Mouse (Mus musculus) neural tube, embryonic 12.5 days (tissue): ENCODE measurements around the gene Olfr115. TPM values are rescaled to one million over a fixed set of nuclear protein-coding genes. Genes with fewer than 3 reads are reported as not detected.

ENCODE experiments used
- ATAC-seq: fragments of 200-750 bp; cut with Nextera tagmentation; 2 replicates; pipeline ENCODE4 v1.8.0; 2017; ENCODE audit warnings: low read depth, mild to moderate bottlenecking, moderate TSS enrichment, moderate library complexity; ENCODE audit not compliant: low FRiP score
- H3K27ac ChIP-seq: fragments of 300-500 bp; sonication (generic); 2 replicates; pipeline ENCODE4 v1.5.1; 2016
- H3K27me3 ChIP-seq: fragments of 300-500 bp; sonication (generic); replicated peaks from 2 replicates; pipeline ENCODE4 v1.6.1; 2016; ENCODE audit warnings: mild to moderate bottlenecking
- H3K36me3 ChIP-seq: fragments of 300-500 bp; sonication (generic); 2 replicates; pipeline ENCODE4 v1.6.1; 2016; ENCODE audit warnings: mild to moderate bottlenecking
- H3K4me1 ChIP-seq: fragments of 300-500 bp; sonication (generic); 2 replicates; pipeline ENCODE4 v1.6.1; 2016
- H3K4me2 ChIP-seq: fragments of 300-500 bp; sonication (generic); replicated peaks from 2 replicates; pipeline ENCODE4 v1.6.1; 2016; ENCODE audit warnings: mild to moderate bottlenecking
- H3K4me3 ChIP-seq: fragments of 300-500 bp; sonication (generic); 2 replicates; pipeline ENCODE4 v1.5.1; 2016
- H3K9ac ChIP-seq: fragments of 300-500 bp; sonication (generic); 2 replicates; pipeline ENCODE4 v1.6.1; 2016; ENCODE audit warnings: mild to moderate bottlenecking
- H3K9me3 ChIP-seq: fragments of 300-500 bp; sonication (generic); 2 replicates; pipeline ENCODE4 v1.6.1; 2016; ENCODE audit warnings: mild to moderate bottlenecking
- WGBS: fragments of 180-500 bp; shearing (Covaris S2); methylation state at CpG from one replicate; pipeline ENCODE4 v1.1.7; 2016; 5-methylcytosine and 5-hydroxymethylcytosine counted together
- polyA plus RNA-seq: library from polyadenylated mRNA; unstranded; fragments of >200 nt; fragmentation: Nextera tagmentation; extraction: Ambion mirVana; gene quantifications from 2 replicates; pipeline ENCODE4 v1.2.1, GENCODE M21; 2016

Gene Olfr115
- not detected in 2 replicates for polyA plus RNA-seq

DNA sequence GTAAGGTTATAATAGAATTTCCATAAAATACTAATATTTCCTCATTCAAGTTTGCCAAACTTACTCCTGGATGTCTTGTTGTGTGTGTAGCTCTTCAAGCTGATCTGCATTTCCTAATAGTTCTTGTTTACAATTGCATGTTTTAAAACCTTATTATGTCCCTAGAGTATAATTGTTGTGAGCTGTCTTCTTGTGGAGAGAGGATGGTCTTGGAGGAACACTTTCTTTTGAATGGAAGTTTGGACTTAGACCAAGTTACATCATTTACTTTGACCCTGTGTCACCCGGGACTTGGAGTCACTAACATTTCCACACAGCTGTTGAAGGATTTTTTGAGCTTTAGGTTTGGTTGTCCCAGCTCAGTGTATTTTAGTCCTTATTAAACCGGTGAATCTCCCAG is at the start of gene Olfr115, which contains the start of gene Olfr116:
TSS of gene Olfr115 (minus strand) at position 101 of the 400 bp plus-strand sequence.
TSS of gene Olfr116 (minus strand) at position 191 of the 400 bp plus-strand sequence.
- Histone ChIP-seq H3K27me3 (no peaks in the 10 kb centered on the region), H3K4me2 (no peak within 1 kb of the TSS), H3K27ac (no peak within 1 kb of the TSS), H3K4me3 (no peak within 1 kb of the TSS), H3K9ac (no peak within 1 kb of the TSS), H3K4me1 (no peaks in the 10 kb centered on the region), H3K9me3 (no peaks in the 10 kb centered on the region), H3K36me3 (no peaks in the 10 kb centered on the region)
- 89% methylated on average over 2 of the region's 2 CpGs for WGBS
- ATAC-seq: no peak

DNA sequence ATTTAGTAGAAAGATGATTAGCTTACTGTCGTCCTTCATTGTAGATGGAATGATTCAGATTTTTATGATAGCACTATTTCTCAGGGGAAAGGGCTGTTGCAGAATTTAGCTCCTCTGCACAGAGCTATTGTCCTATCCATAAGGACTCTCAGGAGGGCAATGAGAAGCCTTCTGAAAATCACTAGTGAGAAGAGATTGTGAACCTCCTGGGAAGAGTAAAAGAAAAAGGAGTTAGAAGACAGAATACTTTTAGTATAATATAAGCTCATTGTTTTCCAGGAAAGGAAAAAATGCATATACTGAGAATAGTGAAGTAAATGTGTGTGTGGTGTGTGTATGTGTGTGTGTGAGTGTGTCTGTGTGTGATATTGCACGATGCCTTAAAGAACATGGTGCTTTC is 39.8 kb upstream of the Olfr115 start, which contains the start of gene Olfr118:
TSS of gene Olfr118 (plus strand) at position 301 of the 400 bp plus-strand sequence.
- H3K9me3 ChIP-seq: no peaks in the 10 kb centered on the region
- no peak within 1 kb of the TSS for H3K4me3 ChIP-seq
- H3K36me3 ChIP-seq: no peaks in the 10 kb centered on the region
- H3K4me2 ChIP-seq: no peak within 1 kb of the TSS
- ATAC-seq: no peak
- WGBS: 70% methylated on average over 2 of the region's 2 CpGs
- no peaks in the 10 kb centered on the region for H3K27me3 ChIP-seq
- H3K4me1 ChIP-seq: no peaks in the 10 kb centered on the region
- H3K27ac ChIP-seq: no peak within 1 kb of the TSS
- H3K9ac ChIP-seq: no peak within 1 kb of the TSS

DNA sequence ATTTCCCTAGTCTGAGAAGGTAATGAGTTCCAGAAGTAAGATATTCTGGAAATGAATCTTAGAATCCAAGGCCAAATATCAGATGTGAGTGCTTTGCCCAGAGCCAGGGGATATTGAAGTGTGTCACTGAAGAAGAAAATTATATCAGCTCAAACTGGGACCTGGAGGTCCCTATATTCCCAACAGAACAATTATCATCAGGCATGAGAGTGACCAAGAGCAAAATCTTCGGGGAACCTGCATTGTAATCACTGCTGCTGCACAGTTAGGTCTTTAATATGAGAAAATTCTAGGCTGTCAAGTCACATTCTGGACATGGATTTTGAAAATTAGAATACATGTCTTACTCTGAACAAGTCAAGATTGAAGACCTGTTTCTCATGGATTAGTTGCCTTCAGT is 36.8 kb upstream of the Olfr115 start, which contains the start of gene Olfr117:
TSS of gene Olfr117 (minus strand) at position 101 of the 400 bp plus-strand sequence.
- 71% methylated on average over 1 of the region's 1 CpGs for WGBS
- no peaks in the 10 kb centered on the region for H3K27me3 ChIP-seq
- H3K4me1 ChIP-seq: no peaks in the 10 kb centered on the region
- ATAC-seq: no peak
- no peak within 1 kb of the TSS for H3K9ac ChIP-seq
- H3K9me3 ChIP-seq: no peaks in the 10 kb centered on the region
- H3K27ac ChIP-seq: no peak within 1 kb of the TSS
- H3K4me3 ChIP-seq: no peak within 1 kb of the TSS
- no peak within 1 kb of the TSS for H3K4me2 ChIP-seq
- H3K36me3 ChIP-seq: no peaks in the 10 kb centered on the region

DNA sequence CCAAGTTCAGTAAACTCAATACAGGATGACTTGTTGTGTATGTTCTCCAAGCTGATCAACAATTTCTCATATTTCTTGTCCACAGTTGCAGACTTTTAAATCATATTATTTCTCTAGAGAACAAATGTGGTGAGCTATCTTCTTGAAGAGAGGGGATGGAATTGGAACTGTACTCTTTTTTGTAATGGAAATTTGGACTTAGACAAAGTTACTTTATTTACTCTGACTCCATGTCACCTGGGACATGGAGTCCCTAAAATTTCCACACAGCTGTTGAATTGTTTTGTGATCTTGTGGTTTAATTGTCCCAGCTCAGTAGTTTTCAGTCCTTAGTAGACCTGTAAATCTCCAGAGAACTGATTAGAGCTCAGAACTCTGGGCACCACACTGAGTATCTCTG is 34.3 kb downstream of the Olfr115 start, which contains the start of gene Olfr114:
TSS of gene Olfr114 (minus strand) at position 101 of the 400 bp plus-strand sequence.
- H3K4me2 ChIP-seq: no peak within 1 kb of the TSS
- no peaks in the 10 kb centered on the region for H3K4me1 ChIP-seq
- H3K9ac ChIP-seq: no peak within 1 kb of the TSS
- no peaks in the 10 kb centered on the region for H3K9me3 ChIP-seq
- H3K36me3 ChIP-seq: no peaks in the 10 kb centered on the region
- no peak within 1 kb of the TSS for H3K27ac ChIP-seq
- H3K4me3 ChIP-seq: no peak within 1 kb of the TSS
- H3K27me3 ChIP-seq: no peaks in the 10 kb centered on the region
- ATAC-seq: no peak

DNA sequence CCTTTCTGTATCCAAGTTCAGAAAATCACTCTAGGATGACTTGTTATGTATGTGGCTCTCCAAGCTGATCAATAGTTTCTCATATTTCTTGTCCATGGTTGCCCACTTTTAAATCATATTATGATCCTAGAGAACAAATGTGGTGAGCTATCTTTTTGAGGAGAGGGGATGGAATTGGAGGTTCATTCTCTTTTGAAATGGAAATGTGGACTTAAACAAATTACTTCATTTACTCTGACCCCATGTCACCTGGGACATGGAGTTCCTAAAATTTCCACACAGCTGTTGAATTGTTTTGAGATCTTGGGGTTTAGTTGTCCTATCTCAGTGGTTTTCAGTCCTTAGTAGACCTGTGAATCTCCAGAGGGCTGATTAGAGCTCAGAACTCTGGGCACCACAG is 49.3 kb downstream of the Olfr115 start, which contains the start of gene Olfr113:
TSS of gene Olfr113 (minus strand) at position 101 of the 400 bp plus-strand sequence.
- H3K4me1 ChIP-seq: no peaks in the 10 kb centered on the region
- no peak within 1 kb of the TSS for H3K4me2 ChIP-seq

DNA sequence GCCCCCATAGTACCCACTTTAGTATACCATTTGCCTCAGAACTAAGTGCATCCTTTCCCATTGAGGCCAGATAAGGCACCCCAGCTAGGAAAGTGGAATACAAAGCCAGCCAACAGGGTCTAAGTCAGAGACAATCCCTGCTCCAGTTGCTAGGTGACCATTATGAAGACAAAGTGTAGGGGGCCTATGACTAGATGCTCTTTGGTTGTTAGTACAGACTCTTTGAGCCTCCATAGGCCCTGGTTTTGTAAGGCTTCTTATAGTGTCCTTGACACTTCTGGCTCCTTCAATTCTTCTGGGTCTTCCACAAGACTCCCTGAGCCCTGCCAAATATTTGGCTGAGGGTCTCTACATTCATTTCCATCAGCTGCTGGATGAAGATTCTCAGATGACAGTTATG is 57.6 kb downstream of the Olfr115 start, which contains the start of gene Olfr112:
TSS of gene Olfr112 (minus strand) at position 101 of the 400 bp plus-strand sequence.
- Histone ChIP-seq H3K9me3 (no peaks in the 10 kb centered on the region), H3K27ac (no peak within 1 kb of the TSS), H3K36me3 (no peaks in the 10 kb centered on the region), H3K27me3 (no peaks in the 10 kb centered on the region), H3K9ac (no peak within 1 kb of the TSS), H3K4me1 (no peaks in the 10 kb centered on the region), H3K4me3 (no peak within 1 kb of the TSS), H3K4me2 (no peak within 1 kb of the TSS)
- ATAC-seq: no peak

More for the DNA sequence above, 49.3 kb downstream of the Olfr115 start, which contains the start of gene Olfr113:
- Histone ChIP-seq H3K9me3 (no peaks in the 10 kb centered on the region), H3K36me3 (no peaks in the 10 kb centered on the region), H3K9ac (no peak within 1 kb of the TSS), H3K27ac (no peak within 1 kb of the TSS), H3K27me3 (no peaks in the 10 kb centered on the region), H3K4me3 (no peak within 1 kb of the TSS)
- ATAC-seq: no peak

Other genes with a start within 250 kb of the Olfr115 start
- gene Olfr105-ps, start 248.1 kb downstream of the Olfr115 start, polyA plus RNA-seq: not detected in 2 replicates
- gene Olfr106-ps, start 236.7 kb downstream of the Olfr115 start, polyA plus RNA-seq: not detected in 2 replicates
- not detected in 2 replicates for gene Olfr107, start 227.9 kb downstream of the Olfr115 start, polyA plus RNA-seq
- not detected in 2 replicates for gene Olfr108, start 181.6 kb downstream of the Olfr115 start, polyA plus RNA-seq
- not detected in 2 replicates for gene Olfr109, start 168.2 kb downstream of the Olfr115 start, polyA plus RNA-seq
- gene H2-M2, start 143.6 kb downstream of the Olfr115 start, polyA plus RNA-seq: not detected in 2 replicates
- not detected in 2 replicates for gene Olfr110, start 134.6 kb downstream of the Olfr115 start, polyA plus RNA-seq
- gene Olfr111, start 119.1 kb downstream of the Olfr115 start, polyA plus RNA-seq: not detected in 2 replicates
- not detected in 2 replicates for gene Olfr112, start 57.7 kb downstream of the Olfr115 start, polyA plus RNA-seq
- not detected in 2 replicates for gene Olfr113, start 49.4 kb downstream of the Olfr115 start, polyA plus RNA-seq
- gene Olfr114, start 34.4 kb downstream of the Olfr115 start, polyA plus RNA-seq: not detected in 2 replicates
- not detected in 2 replicates for gene Olfr116, start 90 bp upstream of the Olfr115 start, polyA plus RNA-seq
- gene Olfr117, start 36.7 kb upstream of the Olfr115 start, polyA plus RNA-seq: not detected in 2 replicates
- not detected in 2 replicates for gene Olfr118, start 39.9 kb upstream of the Olfr115 start, polyA plus RNA-seq
- gene Olfr119, start 69.5 kb upstream of the Olfr115 start, polyA plus RNA-seq: not detected in 2 replicates
- gene Olfr120, start 94.7 kb upstream of the Olfr115 start, polyA plus RNA-seq: not detected in 2 replicates
- not detected in 2 replicates for gene Olfr121, start 121.7 kb upstream of the Olfr115 start, polyA plus RNA-seq
- gene Olfr122, start 141.5 kb upstream of the Olfr115 start, polyA plus RNA-seq: not detected in 2 replicates
- not detected in 2 replicates for gene Olfr123, start 166.4 kb upstream of the Olfr115 start, polyA plus RNA-seq
- not detected in 2 replicates for gene Olfr124, start 172.8 kb upstream of the Olfr115 start, polyA plus RNA-seq
- not detected in 2 replicates for gene Olfr125, start 205.8 kb upstream of the Olfr115 start, polyA plus RNA-seq
- gene Olfr126, start 220.4 kb upstream of the Olfr115 start, polyA plus RNA-seq: not detected in 2 replicates